Comparison of ENCODE assay signal across 8 mouse cellular contexts in the genomic region with DNA sequence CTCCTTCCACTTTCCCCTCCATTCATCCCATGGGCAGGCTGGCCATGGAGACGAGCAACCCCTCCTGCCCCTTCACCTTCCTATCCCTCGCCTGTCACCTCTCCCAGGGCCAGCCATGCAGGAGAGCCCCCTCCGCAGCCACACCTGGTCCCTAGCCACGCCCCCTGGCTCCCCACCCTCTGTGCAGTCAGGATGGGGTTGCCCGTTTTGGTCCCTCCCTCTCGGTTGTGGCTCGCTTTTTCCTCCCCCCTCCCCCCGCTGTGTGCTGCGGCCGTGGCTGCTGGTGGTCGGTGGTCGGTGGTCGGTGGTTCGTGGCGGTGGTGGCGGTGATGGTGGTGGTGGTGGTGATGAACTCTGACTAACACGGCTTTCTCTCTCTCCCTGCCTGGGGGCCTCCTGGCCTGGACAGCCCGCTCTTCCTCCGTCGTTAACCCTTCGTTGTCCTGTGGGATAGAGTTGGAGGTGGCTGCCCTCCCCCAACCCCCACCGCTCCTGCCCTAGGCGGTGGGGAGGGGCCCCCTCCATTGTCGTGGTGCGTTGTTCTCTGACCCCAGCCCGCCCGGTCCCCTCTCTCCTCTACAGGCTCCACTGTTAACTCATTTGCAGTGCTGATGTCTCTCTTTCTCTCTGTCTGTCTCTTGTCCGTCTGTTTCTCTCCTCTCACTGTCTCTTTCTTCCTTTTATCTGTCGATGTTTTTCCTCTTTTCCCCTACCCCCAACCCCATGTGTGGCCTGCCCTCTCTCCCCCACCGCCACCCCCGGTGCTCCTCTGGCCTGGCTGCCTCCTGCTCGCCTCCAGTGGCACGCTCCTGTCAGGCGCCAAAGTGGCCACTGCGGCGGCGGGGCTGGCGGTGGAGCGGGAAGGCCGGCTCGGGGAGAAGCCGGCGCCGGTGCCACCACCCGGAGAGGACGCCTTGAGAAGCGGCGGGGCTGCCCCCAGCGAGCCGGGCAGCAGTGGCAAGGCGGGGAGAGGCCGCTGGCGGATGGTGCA. TPM values are rescaled to one million over a fixed set of nuclear protein-coding genes. Genes with fewer than 3 reads are reported as not detected.
DNase-seq lines count a peak whose midpoint lies in the region; ATAC-seq and TF ChIP-seq lines count a peak whose summit lies in the region.
"Had no signal": no experiment of that assay in that cellular context is flagged by ENCODE, and none has a peak within 500 bp of the region (broad histone marks: within the 10 kb centered on the region; RNA-seq: fewer than 3 reads in every experiment).

No protein-coding gene starts in this region.

- DNase-seq in lung, postnatal 0 days (ENCODE audit: low spot score): no peak
- DNase-seq in lung, adult 18-20 months: no peak
- DNase-seq in forebrain, postnatal 0 days: no peak
- no peak for DNase-seq in liver, embryonic 13.5 days
- no peak for DNase-seq in adrenal gland, adult (ENCODE audit: inconsistent age in 2 of 2, low spot score in 1 of 2)
- DNase-seq in layer of hippocampus, adult 9-10 months (ENCODE audit: low spot score): no peak
- DNase-seq in right cerebral cortex, adult 18-20 months: no peak

- no peak overlapping the region for H3K27ac ChIP-seq in lung, postnatal 0 days (ENCODE audit: low read length)
- no peak overlapping the region for H3K27ac ChIP-seq in forebrain, postnatal 0 days (ENCODE audit: low read depth, low read length)
- no peak overlapping the region for H3K27ac ChIP-seq in liver, embryonic 13.5 days

- H3K4me2 ChIP-seq in lung, postnatal 0 days (replicated peaks; ENCODE audit: low read depth, low read length): peak overlapping the region; percentile 28
- H3K4me2 ChIP-seq in forebrain, postnatal 0 days (ENCODE audit: low read depth): peak overlapping the region; percentile 35
- H3K4me2 ChIP-seq in liver, embryonic 13.5 days: peak overlapping the region; percentile 38

- no peaks in the 10 kb centered on the region for H3K36me3 ChIP-seq in lung, postnatal 0 days (ENCODE audit: insufficient read depth, low read length)
- peaks cover 11% of the 10 kb centered on the region; the same call in 1 of the 2 replicates for H3K36me3 ChIP-seq in forebrain, postnatal 0 days (ENCODE audit: insufficient read depth)
- H3K36me3 ChIP-seq in liver, embryonic 13.5 days: no peaks in the 10 kb centered on the region

- ATAC-seq in lung, postnatal 0 days: 0 out of 2 replicates have a peak, but pooled peaks have one; percentile 20
- peak; percentile 4; the same call in 1 of the 2 replicates for ATAC-seq in forebrain, postnatal 0 days
- ATAC-seq in liver, embryonic 13.5 days (ENCODE audit: low read depth): no peak

- H3K4me3 ChIP-seq in lung, postnatal 0 days (ENCODE audit: low read depth, low read length): peak overlapping the region; percentile 5; the same call in 1 of the 2 replicates
- H3K4me3 ChIP-seq in forebrain, postnatal 0 days (ENCODE audit: low read depth, low read length): no peak overlapping the region; the same call in 1 of the 2 replicates
- no peak overlapping the region for H3K4me3 ChIP-seq in liver, embryonic 13.5 days (replicated peaks)

- H3K4me1 ChIP-seq in lung, postnatal 0 days (ENCODE audit: insufficient read depth, low read depth, low read length): no peaks in the 10 kb centered on the region; the same call in 1 of the 2 replicates
- no peaks in the 10 kb centered on the region for H3K4me1 ChIP-seq in forebrain, postnatal 0 days (ENCODE audit: insufficient read depth)
- H3K4me1 ChIP-seq in liver, embryonic 13.5 days (replicated peaks): no peaks in the 10 kb centered on the region

- H3K27me3 ChIP-seq in lung, postnatal 0 days (replicated peaks; ENCODE audit: insufficient read depth, low read length): 0 out of 2 replicates have a peak, but pooled peaks cover 3% of the 10 kb centered on the region
- no peaks in the 10 kb centered on the region for H3K27me3 ChIP-seq in forebrain, postnatal 0 days (ENCODE audit: insufficient read depth, low read length)
- peaks cover 70% of the 10 kb centered on the region for H3K27me3 ChIP-seq in liver, embryonic 13.5 days

- 4% methylated on average over 46 of the region's 53 CpGs for WGBS in lung, postnatal 0 days
- WGBS in forebrain, postnatal 0 days: 10% methylated on average over 53 of the region's 53 CpGs
- 6% methylated on average over 45 of the region's 53 CpGs for WGBS in liver, embryonic 13.5 days (ENCODE audit: insufficient replicate concordance)

- no peak overlapping the region for H3K9ac ChIP-seq in lung, postnatal 0 days (replicated peaks; ENCODE audit: low read depth)
- no peak overlapping the region for H3K9ac ChIP-seq in forebrain, postnatal 0 days
- no peak overlapping the region for H3K9ac ChIP-seq in liver, embryonic 13.5 days

- no peak for TF ChIP-seq CTCF in lung, postnatal 0 days (IDR thresholded peaks at IDR 0.05)
- no peak for TF ChIP-seq CTCF in forebrain, postnatal 0 days (IDR thresholded peaks at IDR 0.05; ENCODE audit: low read depth)

- no peaks in the 10 kb centered on the region for H3K9me3 ChIP-seq in lung, postnatal 0 days (ENCODE audit: low read length)
- no peaks in the 10 kb centered on the region for H3K9me3 ChIP-seq in forebrain, postnatal 0 days (ENCODE audit: low read length)
- H3K9me3 ChIP-seq in liver, embryonic 13.5 days (replicated peaks): no peaks in the 10 kb centered on the region

- TF ChIP-seq EP300 in lung, postnatal 0 days (IDR thresholded peaks at IDR 0.05): no peak

RNA-seq across cellular contexts. Expression of gene Syt7, which starts 33.4 kb away (rescaled TPM):
- 1.4 and 3.0 TPM in 2 replicates for polyA plus RNA-seq in lung, postnatal 0 days (2015; fragmentation: Nextera tagmentation; extraction: Ambion mirVana)
- 91.6 and 110 TPM in 2 replicates for total RNA-seq in forebrain, postnatal 0 days (2014; rRNA removed)
- polyA plus RNA-seq in forebrain, postnatal 0 days (2015; fragmentation: Nextera tagmentation; extraction: Ambion mirVana): 14.9 and 19.2 TPM in 2 replicates
- polyA plus RNA-seq in liver, embryonic 13.5 days (2015; fragmentation: Nextera tagmentation; extraction: Ambion mirVana): 0.10 and 0.21 TPM in 2 replicates
- total RNA-seq: common myeloid progenitor, adult 5-6 weeks had no signal

RNA-seq across cellular contexts. Expression of gene Lrrc10b, which starts 35.0 kb away (rescaled TPM):
- polyA plus RNA-seq in lung, postnatal 0 days (2015; fragmentation: Nextera tagmentation; extraction: Ambion mirVana): 3.7 and 3.9 TPM in 2 replicates
- 6.5 and 7.7 TPM in 2 replicates for total RNA-seq in forebrain, postnatal 0 days (2014; rRNA removed)
- polyA plus RNA-seq in forebrain, postnatal 0 days (2015; fragmentation: Nextera tagmentation; extraction: Ambion mirVana): 1.1 and 2.5 TPM in 2 replicates
- polyA plus RNA-seq in liver, embryonic 13.5 days (2015; fragmentation: Nextera tagmentation; extraction: Ambion mirVana): 0.06 TPM in 1 of 2 replicates, not detected in the other
- total RNA-seq: common myeloid progenitor, adult 5-6 weeks had no signal
